Mouse (Mus musculus) midbrain, postnatal 0 days (tissue): ENCODE data around the gene Dpf1. TPM values are rescaled to one million over a fixed set of nuclear protein-coding genes. Genes with fewer than 3 reads are reported as not detected.

Experiments used
- ATAC-seq: fragments of 200-750 bp; cut with Nextera tagmentation; 2 replicates; pipeline ENCODE4 v1.8.0; 2017; ENCODE audit warnings: moderate number of reproducible peaks, mild to moderate bottlenecking, moderate TSS enrichment, moderate library complexity; ENCODE audit not compliant: low FRiP score
- DNase-seq: peaks from one replicate; pipeline ENCODE4 v3.0.0-alpha.2; 2015; ENCODE audit warnings: low spot score
- H3K27ac ChIP-seq: fragments of 300-500 bp; sonication (generic); 2 replicates; pipeline ENCODE4 v1.5.1; 2014; ENCODE audit warnings: low read depth, mild to moderate bottlenecking, low read length, mixed read lengths
- H3K27me3 ChIP-seq: fragments of 300-500 bp; sonication (generic); 2 replicates; pipeline ENCODE4 v1.6.1; 2014; ENCODE audit warnings: low read length, control low read depth, mixed read lengths; ENCODE audit not compliant: insufficient read depth
- H3K36me3 ChIP-seq: fragments of 300-500 bp; sonication (generic); 2 replicates; pipeline ENCODE4 v1.6.1; 2014; ENCODE audit warnings: low read length, control low read depth, mixed read lengths; ENCODE audit not compliant: insufficient read depth
- H3K4me1 ChIP-seq: fragments of 300-500 bp; sonication (generic); 2 replicates; pipeline ENCODE4 v1.6.1; 2014; ENCODE audit warnings: mild to moderate bottlenecking, control low read depth, antibody characterized with exemption, low read length, mixed read lengths; ENCODE audit not compliant: insufficient read depth
- H3K4me2 ChIP-seq: fragments of 300-500 bp; sonication (generic); 2 replicates; pipeline ENCODE4 v1.6.1; 2014; ENCODE audit warnings: low read depth, mild to moderate bottlenecking, low read length, mixed read lengths; ENCODE audit not compliant: poor library complexity, severe bottlenecking
- H3K4me3 ChIP-seq: fragments of 300-500 bp; sonication (generic); 2 replicates; pipeline ENCODE4 v1.5.1; 2014; ENCODE audit warnings: low read depth, mild to moderate bottlenecking, low read length, moderate library complexity
- H3K9ac ChIP-seq: fragments of 300-500 bp; sonication (generic); replicated peaks from 2 replicates; pipeline ENCODE4 v1.6.1; 2014; ENCODE audit warnings: mild to moderate bottlenecking, low read length, moderate library complexity, mixed read lengths; ENCODE audit not compliant: poor library complexity, severe bottlenecking
- H3K9me3 ChIP-seq: fragments of 300-500 bp; sonication (generic); 2 replicates; pipeline ENCODE4 v1.6.1; 2016; ENCODE audit warnings: low read length, control low read depth
- CTCF ChIP-seq: IDR thresholded peaks from 2 replicates; pipeline ENCODE4 v1.5.1; 2016; ENCODE audit warnings: antibody characterized with exemption, mild to moderate bottlenecking
- WGBS: fragments of 180-500 bp; shearing (Covaris S2); extraction: QIAGEN DNeasy Blood & Tissue Kit; methylation state at CpG from one replicate; pipeline ENCODE4 v1.1.7; 2014; 5-methylcytosine and 5-hydroxymethylcytosine counted together
- polyA plus RNA-seq: library from polyadenylated mRNA; unstranded; fragments of >200 nt; fragmentation: Nextera tagmentation; extraction: Ambion mirVana; gene quantifications from 2 replicates; pipeline ENCODE4 v1.2.1, GENCODE M21; 2015
- total RNA-seq: library from RNA; depleted of rRNA; stranded (reverse); fragments of >200 nt; gene quantifications from 2 replicates; pipeline ENCODE4 v1.2.3, GENCODE M21; 2014

The Dpf1 gene
- total and polyA plus RNA-seq, 2 experiments from 2014 or later, result 160 to 192 TPM

- ATAC-seq (no peak), DNase-seq (no peak)
- H3K4me3 ChIP-seq, result no peak overlapping the region
- no peak overlapping the region for H3K4me2 ChIP-seq
- H3K9me3 ChIP-seq, result no peaks in the 10 kb centered on the region
- H3K27me3 ChIP-seq, result no peaks in the 10 kb centered on the region
- WGBS, result 87% methylated on average over 4 of the region's 4 CpGs
- H3K27ac ChIP-seq, result no peak overlapping the region
- no peak for TF ChIP-seq CTCF
- H3K4me1 ChIP-seq, result 0 out of 2 replicates have a peak, but pooled peaks cover 2% of the 10 kb centered on the region
- H3K36me3 ChIP-seq, result no peaks in the 10 kb centered on the region
- no peak overlapping the region for H3K9ac ChIP-seq
Observed at GRCm38 (mm10) chr7:29277510-29277909, 26.2 kb upstream of the Dpf1 start.

GRCm38 (mm10) chr7:29279261-29279660 lies 24.5 kb upstream of the Dpf1 start:
- Histone ChIP-seq H3K9ac (no peak overlapping the region), H3K9me3 (no peaks in the 10 kb centered on the region), H3K4me3 (no peak overlapping the region), H3K27ac (no peak overlapping the region), H3K27me3 (0 out of 2 replicates have a peak, but pooled peaks cover 3% of the 10 kb centered on the region), H3K4me2 (no peak overlapping the region), H3K36me3 (no peaks in the 10 kb centered on the region), H3K4me1 (0 out of 2 replicates have a peak, but pooled peaks cover 2% of the 10 kb centered on the region)
- DNase-seq (no peak), ATAC-seq (no peak)
- no peak for TF ChIP-seq CTCF

GRCm38 (mm10) chr7:29279924-29280323 lies 23.8 kb upstream of the Dpf1 start:
- H3K4me1 ChIP-seq, result 0 out of 2 replicates have a peak, but pooled peaks cover 2% of the 10 kb centered on the region
- H3K27me3 ChIP-seq, result 0 out of 2 replicates have a peak, but pooled peaks cover 8% of the 10 kb centered on the region
- DNase-seq (no peak), ATAC-seq (no peak)
- no peak overlapping the region for H3K27ac ChIP-seq
- H3K4me2 ChIP-seq, result no peak overlapping the region
- 96% methylated on average over 8 of the region's 8 CpGs for WGBS
- no peaks in the 10 kb centered on the region for H3K9me3 ChIP-seq
- no peaks in the 10 kb centered on the region for H3K36me3 ChIP-seq
- H3K9ac ChIP-seq, result no peak overlapping the region
- H3K4me3 ChIP-seq, result no peak overlapping the region
- TF ChIP-seq CTCF, result no peak

- Histone ChIP-seq H3K36me3 (no peaks in the 10 kb centered on the region), H3K27me3 (0 out of 2 replicates have a peak, but pooled peaks cover 8% of the 10 kb centered on the region), H3K27ac (no peak overlapping the region), H3K4me2 (peak overlapping the region; percentile 97), H3K9ac (peak overlapping the region; percentile 79; the same call in 1 of the 2 replicates), H3K9me3 (no peaks in the 10 kb centered on the region), H3K4me1 (0 out of 2 replicates have a peak, but pooled peaks cover 2% of the 10 kb centered on the region), H3K4me3 (peak overlapping the region; percentile 68)
- no peak for TF ChIP-seq CTCF
- ATAC-seq (no peak), DNase-seq (peak; percentile 28)
- WGBS, result 13% methylated on average over 13 of the region's 13 CpGs
Observed at GRCm38 (mm10) chr7:29280801-29281200, 22.9 kb upstream of the Dpf1 start.

DNA sequence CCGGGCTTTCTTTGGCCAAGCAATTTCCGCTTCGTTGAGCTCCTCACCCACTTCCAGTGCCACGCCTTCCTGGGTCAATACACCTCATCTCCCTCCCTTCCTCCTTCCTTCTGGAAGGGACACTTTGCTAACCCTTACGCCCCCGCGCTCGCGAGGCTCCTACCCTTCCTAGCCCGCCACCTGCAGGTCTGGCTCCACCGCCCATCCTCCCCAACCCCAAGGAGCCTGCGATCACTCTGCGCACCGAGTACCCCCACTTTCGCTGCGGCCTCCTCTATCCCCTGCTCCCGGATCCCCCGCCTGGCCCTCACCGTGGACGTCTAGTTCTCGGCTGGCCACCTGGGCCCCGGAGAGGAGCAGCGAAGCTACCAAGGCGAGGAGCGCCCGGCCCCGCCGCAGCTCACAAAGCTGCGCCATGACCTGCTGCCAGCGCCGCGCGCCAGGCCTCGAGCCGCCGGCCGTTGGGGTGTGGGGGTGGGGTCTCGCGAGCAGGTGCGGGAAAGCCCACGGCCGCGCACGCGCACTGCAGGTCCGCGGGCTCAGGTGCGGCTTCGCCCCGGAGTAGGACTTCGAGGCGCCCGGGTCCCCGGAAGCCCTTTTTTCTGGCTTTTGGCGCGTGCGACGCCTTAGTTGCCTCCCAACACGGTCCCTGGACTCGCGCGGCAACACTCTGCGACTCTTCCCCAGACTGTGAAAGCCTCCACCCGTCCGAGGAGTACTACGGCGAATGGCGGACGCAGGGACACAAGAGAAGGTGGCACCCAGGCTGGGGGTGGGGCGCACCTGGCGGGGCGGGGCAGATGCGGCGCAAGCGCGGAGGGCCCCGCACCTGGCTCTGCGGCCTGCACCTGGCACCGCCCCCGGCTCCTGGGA lies 22.3 kb upstream of the Dpf1 start, which contains the start of gene Spint2:
Spint2 (minus strand) TSS at position 712 of the 873 bp plus-strand sequence.
- DNase-seq, result peak; percentile 60
- no peaks in the 10 kb centered on the region for H3K9me3 ChIP-seq
- ATAC-seq, result peak; percentile 85
- peak within 1 kb of the TSS; percentile 79 for H3K9ac ChIP-seq
- 0 out of 2 replicates have a peak, but pooled peaks cover 8% of the 10 kb centered on the region for H3K27me3 ChIP-seq
- no peaks in the 10 kb centered on the region for H3K36me3 ChIP-seq
- peak within 1 kb of the TSS; percentile 68 for H3K4me3 ChIP-seq
- peak; percentile 44 for TF ChIP-seq CTCF
- WGBS, result under 1% methylated on average over 75 of the region's 80 CpGs
- peak within 1 kb of the TSS; percentile 21; the same call in 1 of the 2 replicates for H3K27ac ChIP-seq
- peak within 1 kb of the TSS; percentile 97 for H3K4me2 ChIP-seq
- H3K4me1 ChIP-seq, result 0 out of 2 replicates have a peak, but pooled peaks cover 2% of the 10 kb centered on the region
